Mouse (Mus musculus): Measurements from ENCODE around the gene Rab24. TPM values are rescaled to one million over a fixed set of nuclear protein-coding genes. Genes with fewer than 3 reads are reported as not detected.

Gene Rab24
- total RNA-seq (2021), result 10 to 100 TPM; 54.8 to 67.8 TPM
- long read RNA-seq, experiment 1, transcript Rab24-201 (8 exons, 1,168 nt), result major isoform, 90 of 133 reads
- long read RNA-seq, experiment 1, partial matches to known transcripts, result 5 of 133 reads
- long read RNA-seq, experiment 1, other reads (novel, unspliced or antisense), result 38 of 133 reads
- long read RNA-seq, experiment 2, transcript Rab24-201 (8 exons, 1,168 nt), result major isoform, 46 of 89 reads
- long read RNA-seq, experiment 2, partial matches to known transcripts, result 7 of 89 reads
- long read RNA-seq, experiment 2, other reads (novel, unspliced or antisense), result 36 of 89 reads

DNA sequence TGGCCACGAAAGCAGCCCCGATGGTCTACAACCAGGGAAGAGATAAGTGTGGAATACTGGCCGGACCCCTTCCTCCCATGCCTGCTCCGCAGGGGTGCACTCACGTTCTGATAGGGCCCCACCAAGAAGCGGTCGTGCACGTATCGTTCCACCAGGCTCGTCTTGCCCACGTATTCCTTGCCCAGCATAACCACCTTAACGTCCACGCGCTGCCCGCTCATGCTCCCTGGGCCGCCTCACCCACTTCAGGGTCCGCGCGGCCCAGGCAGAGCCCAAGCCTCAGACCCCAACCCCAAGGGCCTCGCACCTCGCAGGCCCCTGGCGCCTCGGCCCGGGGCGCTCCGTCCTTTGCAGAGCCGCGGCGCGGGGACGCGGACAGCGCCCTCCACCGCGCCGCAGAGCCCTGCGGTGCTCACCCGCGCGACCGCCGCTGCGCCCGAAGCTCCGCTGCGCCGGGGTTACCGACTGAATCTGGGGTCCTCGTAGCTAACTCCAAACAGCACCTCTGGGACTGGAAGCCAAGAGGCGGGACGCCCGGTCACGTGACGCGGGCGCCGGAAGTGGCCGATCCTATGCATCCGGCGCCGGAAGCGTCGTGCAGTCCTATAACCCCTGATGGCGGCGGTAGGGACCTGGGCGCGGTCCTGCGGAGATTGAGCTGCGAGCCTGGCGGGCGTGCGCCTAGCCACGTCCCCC, at the start of gene Rab24:
TSS of gene Rab24 (minus strand) at position 513 of the 696 bp plus-strand sequence.
- peak; percentile 94 for DNase-seq

DNA sequence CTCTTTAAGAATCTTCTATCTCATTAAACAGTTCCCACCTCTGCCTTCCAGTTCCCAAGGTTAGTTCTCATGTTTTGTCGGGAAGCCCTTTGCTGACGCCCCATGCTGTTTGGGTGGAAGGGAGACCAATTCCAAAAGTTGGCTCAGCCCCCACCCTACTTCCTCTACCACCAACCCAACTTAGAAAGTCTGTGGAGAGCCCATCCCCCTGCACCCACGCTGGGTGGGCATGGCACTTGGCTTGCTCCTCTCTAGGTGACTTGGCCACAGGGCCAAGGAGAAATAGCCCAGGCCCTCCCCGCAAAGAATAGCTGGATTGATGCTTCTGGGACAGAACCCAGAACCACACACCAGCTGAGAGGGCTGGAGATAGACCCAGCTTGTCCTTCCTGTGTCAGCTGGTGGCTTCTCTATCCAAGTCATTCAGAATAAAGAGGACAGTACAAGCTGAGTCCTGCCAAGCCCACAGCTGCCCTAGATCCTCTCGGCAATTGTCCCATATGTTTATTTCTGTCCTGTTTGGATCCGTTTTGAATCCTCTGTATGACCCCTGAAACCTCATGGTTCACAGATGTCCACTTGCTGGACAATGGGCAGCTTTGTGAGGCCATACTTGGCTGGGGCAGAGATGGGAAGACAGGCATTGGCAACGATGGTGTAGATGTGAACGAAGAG, 49.4 kb upstream of the Rab24 start:
- no peak for DNase-seq

DNA sequence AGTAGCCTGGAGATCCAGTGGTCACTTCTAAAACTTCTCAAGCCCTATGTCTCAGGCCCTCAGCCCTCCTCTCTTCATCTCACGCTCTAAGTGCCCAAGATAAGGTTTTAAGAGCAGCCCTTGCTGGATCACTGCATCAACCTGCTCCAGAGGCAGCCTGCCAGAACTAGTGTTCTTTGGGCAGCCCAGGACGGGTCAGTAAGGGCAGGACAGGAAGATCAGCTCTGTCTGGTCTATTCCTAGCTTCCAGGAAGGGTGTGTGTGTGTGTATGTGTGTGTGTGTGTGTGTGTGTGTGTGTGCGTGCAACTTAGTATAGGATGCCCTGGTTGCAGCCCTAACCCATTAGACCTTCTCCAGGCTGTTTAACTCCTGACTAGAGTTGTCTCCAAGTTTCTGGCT, 48.5 kb upstream of the Rab24 start:
- DNase-seq, result no peak

DNA sequence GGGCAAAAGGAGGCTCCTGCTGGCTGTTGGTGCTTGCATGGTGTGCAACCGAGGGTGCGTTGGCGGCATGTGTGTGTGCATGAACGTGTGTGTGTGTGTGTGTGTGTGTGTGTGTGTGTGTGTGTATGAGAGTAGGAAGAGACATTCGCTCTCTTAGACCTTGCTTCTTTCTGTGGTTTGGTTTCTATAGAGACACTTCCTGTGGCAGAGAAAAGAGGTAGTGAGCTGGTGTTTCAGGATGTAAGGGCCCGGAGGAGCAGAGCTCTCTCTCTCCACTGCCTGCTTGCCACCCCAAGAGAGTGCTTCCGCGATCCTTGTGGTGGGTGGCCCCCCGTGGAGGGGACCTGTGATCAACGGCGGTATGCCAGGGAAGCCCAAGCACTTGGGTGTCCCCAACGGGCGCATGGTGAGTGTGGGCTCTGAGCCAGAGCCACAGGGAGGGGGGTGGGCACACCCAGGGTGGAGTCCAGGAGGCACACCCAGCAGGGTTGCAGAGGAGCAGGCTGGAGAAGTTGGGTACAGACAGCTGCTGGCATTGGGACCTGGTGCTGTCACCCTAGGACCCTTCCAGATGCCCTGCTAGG, 47.9 kb upstream of the Rab24 start, which contains the start of gene Rgs14:
TSS of gene Rgs14 (plus strand) at position 202 of the 584 bp plus-strand sequence.
- DNase-seq, result no peak

DNA sequence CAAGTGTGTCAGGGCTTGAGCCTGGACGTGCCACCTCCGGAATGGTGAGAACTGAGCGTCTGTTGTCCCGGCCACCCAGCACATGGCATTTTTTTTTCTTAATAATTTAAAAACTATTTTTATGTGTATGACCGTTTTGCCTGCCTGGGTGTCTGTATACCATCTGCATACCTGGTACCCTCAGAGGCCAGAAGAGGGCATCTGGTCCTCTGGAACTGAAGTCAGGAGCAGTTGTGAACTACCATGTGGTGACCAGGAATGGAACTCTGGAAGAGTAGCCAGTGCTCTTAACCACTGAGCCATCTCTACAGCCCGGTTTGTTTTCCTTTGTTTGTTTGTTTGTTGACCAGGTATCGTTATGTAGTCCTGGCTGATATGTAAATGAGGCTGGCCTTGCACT, 46.7 kb upstream of the Rab24 start:
- DNase-seq, result no peak

DNA sequence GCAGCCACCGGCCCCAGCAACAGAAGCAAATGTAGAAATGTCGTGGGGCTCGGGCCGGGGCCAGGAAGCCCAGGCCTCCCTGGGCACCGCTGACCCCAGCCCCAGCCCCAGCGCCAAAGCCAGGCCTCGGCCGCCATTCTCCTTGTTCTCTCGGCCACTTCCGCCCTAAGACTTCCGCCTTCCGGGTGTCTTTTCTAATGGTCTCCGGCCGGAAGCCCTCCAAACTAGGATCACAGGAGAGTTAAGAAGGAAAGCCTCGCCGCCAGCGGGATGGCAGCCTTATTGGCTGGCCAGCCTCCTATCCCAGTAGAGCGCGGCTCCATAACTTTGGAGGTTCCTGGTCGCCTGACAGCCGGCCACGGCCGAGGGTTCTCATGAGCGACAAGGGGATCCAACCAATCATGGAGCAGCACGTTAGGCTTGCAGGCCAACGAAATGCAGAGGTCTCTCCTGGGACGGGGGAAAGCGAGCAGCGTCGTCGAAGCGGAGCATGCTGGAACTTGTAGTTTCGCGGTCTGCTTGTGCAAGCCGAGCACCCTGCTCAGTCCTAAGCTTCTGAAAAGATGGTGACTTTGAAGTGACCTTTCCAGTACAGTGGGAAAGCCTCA, 40.8 kb upstream of the Rab24 start, which contains the start of gene Lman2:
TSS of gene Lman2 (minus strand) at position 331 of the 608 bp plus-strand sequence.
- peak; percentile 96 for DNase-seq

DNA sequence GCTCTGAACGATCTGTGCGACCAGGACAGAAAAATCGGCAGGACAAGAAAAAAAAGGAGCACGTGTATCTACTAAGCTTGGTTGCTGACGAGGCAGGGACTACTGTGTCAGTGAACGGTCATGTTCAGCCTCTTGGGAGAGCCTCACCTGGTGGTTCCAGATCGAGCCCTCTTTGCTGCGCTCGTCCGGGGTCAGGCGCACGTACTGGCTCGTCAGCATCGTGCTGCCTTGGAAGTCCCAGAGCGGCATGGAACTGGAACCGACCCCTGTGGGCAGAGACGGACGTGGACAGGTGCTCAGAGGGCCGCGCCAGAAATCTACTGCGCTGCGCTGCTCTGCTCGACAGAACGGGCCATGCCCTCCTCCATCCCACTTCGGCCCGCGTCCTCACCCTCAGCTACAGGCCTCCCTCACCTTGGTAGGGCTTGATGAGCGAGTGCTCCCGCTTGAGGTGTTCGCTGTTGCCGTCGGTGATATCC, 40.3 kb upstream of the Rab24 start:
- DNase-seq, result no peak

DNA sequence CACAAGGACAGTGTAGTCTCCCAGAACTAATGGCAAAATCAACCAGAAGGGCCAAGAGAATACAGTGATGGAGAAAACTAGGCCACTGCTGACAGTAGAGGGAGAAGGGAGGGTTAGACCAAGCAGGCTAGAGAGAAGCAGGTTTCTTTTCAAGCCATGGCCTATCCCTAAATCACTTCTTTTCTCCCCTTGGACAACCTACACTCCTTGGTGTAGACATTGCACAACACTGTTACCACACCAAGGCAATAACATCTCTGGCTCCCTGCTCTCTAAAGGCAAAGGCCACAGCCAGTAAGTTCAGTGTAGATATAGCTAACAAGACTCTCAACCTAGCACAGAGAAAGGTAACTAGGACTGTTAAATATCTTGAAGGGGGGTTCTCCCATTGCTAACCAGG, 39.4 kb upstream of the Rab24 start:
- no peak for DNase-seq

DNA sequence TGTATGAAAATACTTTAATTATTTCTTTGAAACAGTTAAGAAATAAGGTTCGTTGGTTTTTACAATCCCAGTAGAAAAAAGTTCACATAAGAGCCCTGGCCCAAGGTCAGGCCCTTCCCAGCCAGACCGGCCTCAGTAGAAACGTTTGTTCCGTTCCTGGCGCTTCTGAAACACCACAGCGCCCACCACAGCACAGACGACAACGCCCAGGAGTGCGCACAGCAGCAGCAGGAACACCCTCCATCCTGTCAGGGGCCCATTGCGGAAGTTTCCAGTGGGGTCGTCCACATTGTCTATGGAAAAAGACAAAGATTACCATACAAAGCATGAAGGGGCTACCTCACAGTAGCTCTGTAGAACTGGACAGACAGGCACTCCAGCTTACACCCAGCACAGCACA, 25.0 kb upstream of the Rab24 start:
- no peak for DNase-seq

DNA sequence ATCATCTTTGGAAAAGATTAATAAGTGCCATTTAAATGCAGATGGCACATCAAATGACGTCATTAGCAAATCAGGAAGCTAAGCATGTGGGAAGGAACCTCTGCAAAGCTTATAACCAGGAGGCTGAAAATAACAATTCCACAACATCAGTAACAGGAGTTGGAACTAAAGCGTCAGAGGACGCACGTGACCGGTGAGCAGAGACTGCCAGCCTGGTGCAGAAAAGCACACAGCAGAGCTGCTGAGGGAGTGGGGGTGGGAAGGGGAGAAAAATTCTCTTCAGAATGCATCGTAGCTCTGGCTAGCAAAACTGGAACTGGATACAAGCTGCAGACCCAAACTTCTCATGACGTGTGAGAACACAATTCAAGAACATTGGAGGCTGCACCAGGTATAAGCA, 22.5 kb upstream of the Rab24 start:
- DNase-seq, result no peak

DNA sequence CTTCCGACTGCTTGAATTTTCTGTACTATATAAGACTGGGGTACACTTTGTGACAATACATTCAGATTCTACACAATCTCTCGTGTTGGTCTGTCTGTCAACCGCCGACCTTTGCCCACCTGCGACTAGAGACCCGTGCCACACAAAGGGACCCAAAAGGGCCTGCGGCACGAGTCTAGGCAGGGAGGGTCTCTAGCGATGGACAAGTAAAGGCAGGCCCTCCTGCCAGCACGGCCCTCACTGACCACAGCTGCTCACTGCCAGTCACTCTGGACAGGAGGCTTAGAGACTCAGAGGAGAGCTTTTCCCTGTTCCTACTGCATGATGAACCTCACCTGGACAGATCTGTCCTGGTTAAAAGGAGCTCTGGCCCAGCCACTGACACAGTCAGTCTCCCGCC, 20.7 kb upstream of the Rab24 start:
- DNase-seq, result no peak

DNA sequence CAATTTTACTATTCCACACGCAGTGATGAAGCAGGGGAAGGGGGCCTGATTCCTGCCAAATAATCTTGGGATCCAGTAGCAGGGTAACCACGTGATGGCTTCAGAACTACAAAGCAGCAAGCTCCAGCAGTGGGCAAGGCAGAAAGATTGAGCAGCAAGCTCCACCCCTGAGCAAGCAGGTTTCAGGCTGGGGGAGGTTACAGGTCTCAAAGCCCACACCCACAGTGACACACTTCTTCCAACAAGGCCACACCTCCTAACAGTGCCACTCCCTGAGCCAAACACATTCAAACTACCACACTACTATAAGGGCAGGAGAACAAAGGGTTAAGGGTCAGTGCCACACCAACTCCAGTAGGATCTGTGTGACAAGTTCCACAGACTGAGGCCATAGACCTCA, 17.5 kb upstream of the Rab24 start:
- DNase-seq, result no peak

DNA sequence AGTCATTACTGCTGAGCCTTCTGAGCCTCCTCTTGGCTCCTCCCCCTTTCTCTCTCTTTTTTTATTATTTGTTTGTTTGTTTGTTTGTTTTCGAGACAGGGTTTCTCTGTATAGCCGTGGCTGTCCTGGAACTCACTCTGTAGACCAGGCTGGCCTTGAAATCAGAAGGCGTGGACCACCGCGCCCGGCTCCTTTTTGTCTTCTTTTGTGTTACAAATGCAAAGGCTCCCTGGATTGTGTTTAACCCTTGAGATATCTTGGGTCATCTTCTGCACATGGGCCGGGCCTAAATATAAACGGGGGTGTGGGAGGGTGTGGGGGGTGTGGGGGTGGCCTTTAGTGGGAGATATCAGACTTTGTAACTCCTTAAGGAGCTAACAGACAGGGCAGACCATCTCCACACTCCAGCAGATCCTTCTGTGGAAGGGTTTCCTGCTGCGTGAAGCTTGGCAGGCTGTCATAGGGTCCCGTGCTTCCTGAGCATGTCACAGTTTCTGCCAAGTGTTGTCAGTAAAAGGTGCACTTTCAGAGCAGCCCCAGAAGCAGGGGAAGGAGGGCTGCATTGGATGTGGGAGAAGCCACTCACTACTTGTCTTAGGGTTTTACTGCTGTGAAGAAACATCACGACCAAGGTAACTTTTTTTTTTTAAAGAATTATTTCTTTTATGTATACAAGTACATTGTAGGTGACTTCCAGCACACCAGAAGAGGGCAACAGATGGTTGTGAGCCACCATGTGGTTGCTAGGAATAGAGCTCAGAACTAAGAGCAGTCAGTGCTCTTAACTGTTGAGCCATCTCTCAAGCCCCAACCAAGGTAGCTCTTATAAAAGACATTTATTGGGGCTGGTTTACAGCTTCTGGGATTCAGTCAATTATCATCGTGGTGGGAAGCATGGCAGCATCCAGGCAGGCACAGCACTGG, 16.6 kb upstream of the Rab24 start:
- DNase-seq, result no peak

DNA sequence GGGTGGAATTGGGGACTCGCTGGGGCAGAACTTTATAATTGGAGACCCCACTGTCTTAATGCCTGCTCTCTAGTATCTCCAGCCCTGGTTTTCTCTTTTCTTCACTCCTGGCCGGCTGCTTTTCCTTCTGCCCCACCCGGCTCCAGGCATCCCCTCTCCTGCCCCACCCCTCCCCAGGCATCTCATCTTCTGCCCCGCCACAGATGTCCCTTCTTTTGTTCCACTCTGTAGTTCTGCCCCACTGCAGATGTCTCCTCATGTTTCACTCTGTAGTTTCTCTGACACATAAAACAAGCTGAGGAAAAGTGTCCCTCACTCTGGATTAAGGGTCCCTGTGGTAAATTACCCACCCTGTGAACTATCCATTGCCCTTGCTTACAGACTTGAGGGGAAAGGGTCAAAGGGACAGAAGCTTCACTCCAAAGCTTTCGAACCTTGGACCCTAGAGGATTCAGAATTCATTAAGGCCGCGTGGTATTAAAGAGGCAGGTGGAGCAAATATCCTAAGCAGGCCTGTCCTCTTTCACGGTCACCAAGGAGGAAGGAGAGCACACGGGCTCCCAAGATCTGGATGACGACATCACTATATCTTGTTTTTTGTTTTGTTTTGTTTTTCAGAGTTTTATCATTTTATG, 15.7 kb upstream of the Rab24 start:
- no peak for DNase-seq

DNA sequence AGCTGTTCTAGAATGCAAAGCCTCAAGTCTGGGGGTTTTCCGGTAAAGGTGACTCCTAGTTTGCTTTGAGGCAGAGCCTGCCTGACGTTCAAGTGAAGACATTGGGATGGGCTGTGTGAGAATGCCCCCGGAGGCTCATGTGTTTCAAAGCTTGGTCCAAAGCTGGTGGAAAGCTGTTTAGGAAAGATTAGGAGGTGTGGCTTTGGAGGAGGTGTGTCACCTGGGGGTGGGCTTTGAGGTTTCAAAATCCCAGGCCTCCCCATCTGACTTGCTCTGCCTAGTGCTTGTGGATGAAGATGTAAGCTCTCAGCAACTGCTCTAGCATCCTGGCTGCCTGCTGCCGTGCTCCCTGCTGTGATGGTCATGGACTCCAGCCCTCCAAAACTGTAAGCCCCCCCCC, 14.0 kb upstream of the Rab24 start:
- no peak for DNase-seq

DNA sequence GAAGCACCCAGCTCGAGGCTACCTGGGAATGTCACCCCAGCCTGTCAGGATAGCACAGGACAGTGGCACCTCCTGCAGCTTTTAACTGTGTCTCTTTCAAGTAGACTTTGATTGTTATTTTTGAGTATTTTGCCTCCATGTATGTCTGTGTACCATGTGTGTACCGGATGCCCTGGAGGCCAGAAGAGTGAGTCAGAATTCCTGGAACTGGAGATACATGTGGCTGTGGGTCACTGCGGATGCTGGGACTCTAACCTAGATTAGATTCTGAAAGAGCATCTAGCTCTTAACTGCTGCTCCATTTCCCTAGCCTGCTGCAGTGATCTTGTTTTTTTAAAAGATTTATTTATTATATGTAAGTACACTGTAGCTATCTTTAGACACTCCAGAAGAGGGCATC, 10.6 kb upstream of the Rab24 start:
- no peak for DNase-seq

DNA sequence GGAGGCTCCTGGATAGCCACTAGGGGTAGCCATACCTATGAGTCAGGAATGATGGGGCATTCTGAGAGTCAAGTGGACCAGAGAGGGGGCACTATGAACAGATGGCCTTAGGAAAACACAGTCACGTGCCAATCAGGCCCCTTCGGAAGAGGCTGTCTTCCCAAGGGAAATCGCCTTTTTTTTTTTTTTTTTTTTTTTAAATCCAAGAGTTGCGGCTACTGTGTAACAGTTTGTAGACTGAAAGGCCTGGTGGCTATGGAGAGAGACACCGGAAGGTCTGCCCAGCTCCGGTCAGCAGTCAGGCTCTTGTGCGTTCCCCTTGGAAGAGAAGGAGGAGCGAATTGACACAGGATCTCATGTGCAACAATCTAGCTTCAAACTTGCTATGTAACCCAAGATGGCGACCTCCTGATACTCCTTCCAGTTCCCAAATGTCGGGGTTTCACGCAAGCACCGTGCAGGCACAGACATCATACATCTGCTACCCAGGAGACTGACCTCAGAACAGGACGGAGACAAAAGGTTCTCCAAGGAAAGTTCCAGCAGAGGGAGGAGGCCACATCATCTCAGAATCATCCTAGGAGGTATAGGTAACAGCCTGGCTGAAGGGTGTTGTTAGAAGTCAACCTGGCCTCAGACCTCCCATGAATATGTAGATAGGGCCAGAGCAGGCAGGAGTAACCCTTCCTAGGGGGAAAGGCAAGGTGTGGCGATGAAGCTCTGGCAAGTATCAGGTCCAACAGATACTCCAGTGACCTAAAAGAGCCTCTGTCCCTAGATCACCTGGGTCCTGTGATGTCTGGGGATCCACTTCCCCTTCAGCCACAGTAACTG, 9.0 kb upstream of the Rab24 start:
- DNase-seq, result no peak

DNA sequence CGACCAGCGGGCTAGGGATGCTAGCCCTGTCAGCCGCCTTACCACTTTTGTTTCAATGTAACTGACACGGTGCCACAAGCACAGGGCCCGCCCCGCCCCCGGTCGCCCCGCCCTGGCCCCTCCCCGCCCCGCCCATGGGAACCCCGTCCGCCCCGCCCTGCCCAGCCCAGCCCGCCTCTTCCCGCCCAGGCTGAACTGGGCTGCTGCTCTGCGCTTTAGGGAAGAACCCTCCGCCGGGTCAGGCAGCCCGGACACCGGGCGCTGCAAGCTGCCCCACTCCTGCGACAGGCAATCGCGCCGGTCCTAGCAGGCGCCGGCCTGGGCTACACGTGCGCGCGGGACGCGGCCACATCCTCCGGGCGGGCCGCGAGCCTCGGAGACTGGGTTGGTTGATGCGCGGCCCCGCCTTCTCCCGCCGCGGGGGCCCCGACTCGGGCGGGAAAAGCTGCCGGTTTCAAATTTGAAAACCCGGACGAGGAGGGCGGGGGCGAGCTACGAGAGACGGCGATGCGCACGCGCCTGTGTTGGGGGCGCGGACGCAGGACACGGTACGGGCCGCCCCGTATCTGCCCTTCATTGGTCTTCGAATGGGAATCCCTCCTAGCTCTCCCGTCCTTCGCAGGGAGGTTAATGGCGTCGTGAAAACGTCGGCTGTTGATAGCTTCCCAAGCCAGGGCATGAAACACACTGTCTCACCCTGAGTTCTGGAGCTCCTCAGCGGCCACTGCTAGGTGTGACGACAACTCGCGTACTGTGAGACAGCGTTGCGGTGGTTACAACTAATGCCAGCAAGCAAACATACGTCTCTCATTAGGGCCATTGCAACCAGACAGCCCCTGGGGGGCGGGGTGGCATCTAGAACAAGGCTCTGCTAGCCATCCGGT, 8.2 kb upstream of the Rab24 start, which contains the start of gene Mxd3:
TSS of gene Mxd3 (minus strand) at position 141 of the 884 bp plus-strand sequence.
- peak; percentile 88 for DNase-seq

Measured in adrenal gland, postnatal 10 days (tissue).